ENCODE assay signal across 19 mouse cellular contexts in genomic region chr2:167303806-167304205, GRCm38 (mm10). TPM values are rescaled to one million over a fixed set of nuclear protein-coding genes. Genes with fewer than 3 reads are reported as not detected.
DNase-seq lines count a peak whose midpoint lies in the region; ATAC-seq lines count a peak whose summit lies in the region.
"Had no signal": no experiment of that assay in that cellular context is flagged by ENCODE, and none has a peak within 500 bp of the region (broad histone marks: within the 10 kb centered on the region; RNA-seq: fewer than 3 reads in every experiment).

No protein-coding gene starts in this region.

- no peak for ATAC-seq in cerebellum, adult (ENCODE audit: insufficient number of reproducible peaks, low FRiP score, low TSS enrichment)
- ATAC-seq in midbrain, embryonic 14.5 days (ENCODE audit: low FRiP score, low TSS enrichment): no peak
- ATAC-seq: forebrain, postnatal 0 days; intestine, postnatal 0 days had no signal

- H3K4me1 ChIP-seq in midbrain, embryonic 14.5 days (ENCODE audit: control insufficient read depth, insufficient read depth, low read length): 0 out of 2 replicates have a peak, but pooled peaks cover 4% of the 10 kb centered on the region

- no peaks in the 10 kb centered on the region for H3K27me3 ChIP-seq in midbrain, embryonic 14.5 days (ENCODE audit: control insufficient read depth, insufficient read depth, low read length)
- H3K27me3 ChIP-seq: embryonic facial prominence, embryonic 15.5 days; forebrain, embryonic 12.5 days; heart, embryonic 13.5 days; liver, embryonic 15.5 days; midbrain, embryonic 12.5 days had no signal

- H3K9ac ChIP-seq in midbrain, embryonic 14.5 days (replicated peaks; ENCODE audit: low read length): no peak overlapping the region
- H3K9ac ChIP-seq: embryonic facial prominence, embryonic 15.5 days; forebrain, embryonic 12.5 days; forebrain, postnatal 0 days; hindbrain, embryonic 14.5 days; liver, embryonic 15.5 days; lung, embryonic 14.5 days; midbrain, embryonic 12.5 days had no signal

- peak; percentile 2 for DNase-seq in cerebellum, adult 11 months
- peak; percentile 1 for DNase-seq in gastrocnemius, adult 8-10 months (ENCODE audit: low spot score in 2 of 2)
- no peak for DNase-seq in gastrocnemius, adult 18-20 months (ENCODE audit: low spot score)
- DNase-seq in thymus, postnatal 14 days: peak; percentile 1
- no peak for DNase-seq in thymus, postnatal 25 days
- DNase-seq in midbrain, embryonic 14.5 days: no peak
- DNase-seq: B cell, adult 2 months; forebrain, postnatal 0 days; heart, postnatal 10 days; lung, embryonic 14.5 days had no signal

- no peak overlapping the region for H3K4me2 ChIP-seq in midbrain, embryonic 14.5 days (ENCODE audit: low read length)
- H3K4me2 ChIP-seq: embryonic facial prominence, embryonic 15.5 days; forebrain, embryonic 12.5 days; heart, embryonic 13.5 days; hindbrain, embryonic 14.5 days; liver, embryonic 15.5 days; lung, embryonic 14.5 days; midbrain, embryonic 12.5 days had no signal

- H3K27ac ChIP-seq in midbrain, embryonic 14.5 days (replicated peaks; ENCODE audit: low read depth, low read length): no peak overlapping the region
- H3K27ac ChIP-seq: embryonic facial prominence, embryonic 15.5 days; forebrain, embryonic 12.5 days; heart, adult 2 months; heart, embryonic 13.5 days; hindbrain, embryonic 14.5 days; liver, embryonic 15.5 days; midbrain, embryonic 12.5 days had no signal

- H3K9me3 ChIP-seq in midbrain, embryonic 14.5 days (ENCODE audit: control insufficient read depth, low read length): no peaks in the 10 kb centered on the region
- H3K9me3 ChIP-seq: embryonic facial prominence, embryonic 15.5 days; forebrain, embryonic 12.5 days; heart, embryonic 13.5 days; liver, embryonic 15.5 days; midbrain, embryonic 12.5 days had no signal

- H3K4me3 ChIP-seq in midbrain, embryonic 14.5 days (replicated peaks; ENCODE audit: low read depth, low read length): no peak overlapping the region
- H3K4me3 ChIP-seq: embryonic facial prominence, embryonic 15.5 days; forebrain, embryonic 12.5 days; heart, adult 2 months; heart, embryonic 13.5 days; liver, embryonic 15.5 days; midbrain, embryonic 12.5 days had no signal

- peaks cover 33% of the 10 kb centered on the region for H3K36me3 ChIP-seq in midbrain, embryonic 14.5 days (ENCODE audit: control insufficient read depth, insufficient read depth, low read length)

- WGBS in midbrain, embryonic 14.5 days: 92% methylated on average over 6 of the region's 6 CpGs

RNA-seq across cellular contexts. Expression of gene B4galt5, which starts 45.2 kb away (rescaled TPM):
- 10 to 100 TPM in 1 of 4 experiments, 1 to 10 TPM in 3; 6.2 to 13.3 (median 8.8) TPM for total RNA-seq in gastrocnemius, adult 8-10 months (2022)
- 1 to 10 TPM; 6.9 to 7.9 TPM for total RNA-seq in gastrocnemius, adult 18-20 months (2021)
- 16.2 and 20.4 TPM in 2 replicates for polyA plus RNA-seq in midbrain, embryonic 14.5 days (2014; fragmentation: Nextera tagmentation; extraction: Ambion mirVana)

Comparison
In these comparisons a context has a peak if more than half of its experiments do, and no peak if none do; other contexts are left out.
1. DNase-seq: peak in cerebellum, adult 11 months (single experiment), gastrocnemius, adult 8-10 months (2 of 2) and thymus, postnatal 14 days (single experiment); none in gastrocnemius, adult 18-20 months (single experiment), thymus, postnatal 25 days (single experiment) and midbrain, embryonic 14.5 days (single experiment).